Mouse (Mus musculus): ENCODE measurements at regions not wholly inside any gene's neighbourhood (a gene's known extent, or its start where the extent isn't known, plus 50 kb on each side); places are given as distances from the start of the nearest gene placed in this dataset.

DNA sequence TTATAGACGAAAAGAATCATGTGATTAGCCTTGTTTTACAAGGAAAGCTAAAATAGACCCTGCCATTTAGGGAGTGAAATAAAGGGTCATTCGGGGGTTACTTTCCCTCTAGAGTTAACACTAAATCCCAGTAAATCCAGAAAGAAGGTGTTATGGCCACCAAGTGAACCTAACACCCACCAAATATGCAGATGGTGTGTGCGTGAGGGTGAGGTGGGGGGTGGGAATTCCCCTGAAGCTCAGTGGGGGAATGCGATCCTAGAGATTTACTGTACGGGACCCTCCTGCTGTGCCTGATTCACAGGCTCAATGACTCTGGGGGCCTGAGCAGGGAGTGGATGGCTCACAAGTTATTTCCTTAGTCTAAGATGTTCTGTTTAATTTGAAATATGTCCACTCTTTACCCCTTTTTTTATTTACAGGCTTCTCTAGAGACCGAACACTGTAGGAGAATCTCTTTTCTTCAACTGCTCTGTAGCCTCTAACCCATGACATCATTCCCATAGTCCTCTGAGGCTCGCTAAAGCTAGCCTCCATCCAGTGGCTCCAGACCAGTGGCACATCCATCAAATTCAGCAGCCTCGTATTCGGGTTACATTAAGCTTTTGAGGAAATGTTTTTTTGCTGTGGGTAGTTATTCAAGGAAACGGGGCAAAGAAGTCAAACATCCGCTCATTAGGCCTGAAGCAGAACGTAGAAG lies 265.0 kb downstream of the C1d start:
- TF ChIP-seq POLR2A (IDR thresholded peaks at IDR 0.05; ENCODE audit: insufficient read depth, low read length) (no peak), CTCF (IDR thresholded peaks at IDR 0.05; ENCODE audit: low read depth, low read length) (no peak), EP300 (IDR thresholded peaks at IDR 0.05; ENCODE audit: insufficient read depth, low read depth, low read length) (no peak)

All from ES-Bruce4 (cell line).